Comparison of ENCODE assay signal across 7 mouse cellular contexts in genomic region chr17:7863745-7864144, GRCm38 (mm10). TPM values are rescaled to one million over a fixed set of nuclear protein-coding genes. Genes with fewer than 3 reads are reported as not detected.
DNase-seq lines count a peak whose midpoint lies in the region; ATAC-seq and TF ChIP-seq lines count a peak whose summit lies in the region.

No protein-coding gene starts in this region.

- no peaks in the 10 kb centered on the region for H3K27me3 ChIP-seq in midbrain, embryonic 11.5 days (ENCODE audit: control insufficient read depth, insufficient read depth, low read length)
- no peaks in the 10 kb centered on the region for H3K27me3 ChIP-seq in midbrain, embryonic 13.5 days

- H3K4me3 ChIP-seq in midbrain, embryonic 11.5 days (ENCODE audit: low read depth, low read length), result no peak overlapping the region
- no peak overlapping the region for H3K4me3 ChIP-seq in midbrain, embryonic 13.5 days (replicated peaks)
- H3K4me3 ChIP-seq in cortical plate, adult 2 months (ENCODE audit: insufficient read depth, low read length), result no peak overlapping the region
- no peak overlapping the region for H3K4me3 ChIP-seq in lung, adult 2 months (replicated peaks; ENCODE audit: extremely low read depth, low read depth, low read length)

- no peak for ATAC-seq in midbrain, embryonic 11.5 days (ENCODE audit: low FRiP score)
- ATAC-seq in midbrain, embryonic 13.5 days, result no peak
- peak; percentile 18 for ATAC-seq in activated CD4-positive, CD25-positive, alpha-beta regulatory T cell, adult 4 months
- ATAC-seq in inflammation-experienced regulatory T-cells, adult 6 months, result peak; percentile 35

- no peaks in the 10 kb centered on the region for H3K9me3 ChIP-seq in midbrain, embryonic 11.5 days (ENCODE audit: control insufficient read depth, low read length)
- no peaks in the 10 kb centered on the region for H3K9me3 ChIP-seq in midbrain, embryonic 13.5 days

- TF ChIP-seq CTCF in cortical plate, adult 2 months (IDR thresholded peaks at IDR 0.05; ENCODE audit: extremely low read depth, insufficient read depth, low read length), result peak; percentile 73
- TF ChIP-seq CTCF in lung, adult 2 months (IDR thresholded peaks at IDR 0.05; ENCODE audit: insufficient read depth, low read length), result peak; percentile 77

- no peak overlapping the region for H3K9ac ChIP-seq in midbrain, embryonic 11.5 days (ENCODE audit: low read length)
- no peak overlapping the region for H3K9ac ChIP-seq in midbrain, embryonic 13.5 days (replicated peaks)

- 24% methylated on average over 4 of the region's 4 CpGs for WGBS in midbrain, embryonic 11.5 days
- WGBS in midbrain, embryonic 13.5 days, result 24% methylated on average over 4 of the region's 4 CpGs
- WGBS in lung, adult 2 months, result 22% methylated on average over 4 of the region's 4 CpGs

- no peaks in the 10 kb centered on the region for H3K36me3 ChIP-seq in midbrain, embryonic 11.5 days (ENCODE audit: control insufficient read depth, insufficient read depth, low read length)
- no peaks in the 10 kb centered on the region for H3K36me3 ChIP-seq in midbrain, embryonic 13.5 days

- H3K27ac ChIP-seq in midbrain, embryonic 11.5 days (ENCODE audit: low read depth, low read length), result no peak overlapping the region
- no peak overlapping the region for H3K27ac ChIP-seq in midbrain, embryonic 13.5 days
- no peak overlapping the region for H3K27ac ChIP-seq in cortical plate, adult 2 months (ENCODE audit: insufficient read depth, low read length)

- H3K4me1 ChIP-seq in midbrain, embryonic 11.5 days (ENCODE audit: control insufficient read depth, insufficient read depth, low read length), result no peaks in the 10 kb centered on the region
- no peaks in the 10 kb centered on the region; the same call in 1 of the 2 replicates for H3K4me1 ChIP-seq in midbrain, embryonic 13.5 days (replicated peaks)
- H3K4me1 ChIP-seq in cortical plate, adult 2 months (ENCODE audit: control insufficient read depth, insufficient read depth, low read length), result no peaks in the 10 kb centered on the region
- H3K4me1 ChIP-seq in lung, adult 2 months (ENCODE audit: control insufficient read depth, insufficient read depth, low read length), result no peaks in the 10 kb centered on the region

- H3K4me2 ChIP-seq in midbrain, embryonic 11.5 days, result no peak overlapping the region
- no peak overlapping the region for H3K4me2 ChIP-seq in midbrain, embryonic 13.5 days (replicated peaks)

- no peak for TF ChIP-seq POLR2A in cortical plate, adult 2 months (IDR thresholded peaks at IDR 0.05; ENCODE audit: extremely low read depth, insufficient read depth, low read length)
- TF ChIP-seq POLR2A in lung, adult 2 months (IDR thresholded peaks at IDR 0.05; ENCODE audit: borderline replicate concordance, extremely low read depth, low read depth, low read length), result no peak

- peak; percentile 98 for DNase-seq in midbrain, embryonic 11.5 days (ENCODE audit: low spot score, missing footprints)
- peak; percentile 73 for DNase-seq in lung, adult 2 months
- peak; percentile 34 for DNase-seq in skeletal muscle tissue, adult 2 months (ENCODE audit: low read depth, low spot score)

RNA-seq across cellular contexts. Expression of gene Fndc1, which starts 36.6 kb away (rescaled TPM):
- polyA plus RNA-seq in midbrain, embryonic 11.5 days (2014; fragmentation: Nextera tagmentation; extraction: Ambion mirVana), result 0.37 and 0.76 TPM in 2 replicates
- 1.7 and 3.6 TPM in 2 replicates for polyA plus RNA-seq in midbrain, embryonic 13.5 days (2015; fragmentation: Nextera tagmentation; extraction: Ambion mirVana)
- polyA plus RNA-seq in activated CD4-positive, CD25-positive, alpha-beta regulatory T cell, adult 4 months (2017; shearing (Covaris generic)), result under 1 TPM in 1 of 2 experiments, not detected in 1; 0.13 TPM
- 1.8 and 3.5 TPM in 2 replicates for polyA plus RNA-seq in cortical plate, adult 2 months (2012; rRNA removed)
- polyA plus RNA-seq in inflammation-experienced regulatory T-cells, adult 6 months (2017; shearing (Covaris generic)), result not detected
- 16.5 and 17.0 TPM in 2 replicates for polyA plus RNA-seq in lung, adult 2 months (2012; rRNA removed)

Comparison
In these comparisons a context has a peak if more than half of its experiments do, and no peak if none do; other contexts are left out.
1. ATAC-seq: peak in activated CD4-positive, CD25-positive, alpha-beta regulatory T cell, adult 4 months (single experiment) and inflammation-experienced regulatory T-cells, adult 6 months (single experiment); none in midbrain, embryonic 11.5 days (single experiment) and midbrain, embryonic 13.5 days (single experiment).
2. DNase-seq: peak in every context shown above with its lines; median percentile 98 in midbrain, embryonic 11.5 days; 73 in lung, adult 2 months; 34 in skeletal muscle tissue, adult 2 months.